Mouse (Mus musculus): Measurements from ENCODE around the gene Grik4.

DNA sequence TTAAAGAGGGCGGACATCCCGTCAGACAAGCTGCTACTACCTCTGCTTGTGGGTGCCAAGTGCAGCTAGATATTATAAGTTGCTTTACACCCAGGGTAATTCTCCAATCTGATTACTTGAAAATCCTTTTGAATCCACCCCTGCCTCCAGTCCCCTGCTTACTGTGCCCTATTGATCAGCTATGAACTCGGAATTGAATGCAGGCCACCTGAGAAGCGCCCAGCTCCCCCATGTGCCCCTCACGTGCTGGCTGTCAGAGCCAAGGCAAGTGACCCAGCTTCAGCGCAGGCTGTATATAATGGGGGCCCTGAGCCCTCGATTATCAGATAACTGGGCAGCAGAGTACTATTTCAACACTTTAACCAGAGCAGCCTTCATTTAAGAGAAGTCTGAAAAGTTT lies 436.1 kb downstream of the Grik4 start:
- no peak for TF ChIP-seq CTCF (IDR thresholded peaks at IDR 0.05; ENCODE audit: insufficient read depth, low read depth, low read length)
- no peak for TF ChIP-seq POLR2A (IDR thresholded peaks at IDR 0.05; ENCODE audit: insufficient read depth, low read depth, low read length)

Data from olfactory bulb, adult 2 months (tissue).